Mouse (Mus musculus) cerebellum, adult 11 months (tissue): ENCODE measurements around the gene Nutf2-ps1.

Source experiments
- DNase-seq: peaks from one replicate; pipeline ENCODE4 v3.0.0; 2022

Nutf2-ps1 gene

DNA sequence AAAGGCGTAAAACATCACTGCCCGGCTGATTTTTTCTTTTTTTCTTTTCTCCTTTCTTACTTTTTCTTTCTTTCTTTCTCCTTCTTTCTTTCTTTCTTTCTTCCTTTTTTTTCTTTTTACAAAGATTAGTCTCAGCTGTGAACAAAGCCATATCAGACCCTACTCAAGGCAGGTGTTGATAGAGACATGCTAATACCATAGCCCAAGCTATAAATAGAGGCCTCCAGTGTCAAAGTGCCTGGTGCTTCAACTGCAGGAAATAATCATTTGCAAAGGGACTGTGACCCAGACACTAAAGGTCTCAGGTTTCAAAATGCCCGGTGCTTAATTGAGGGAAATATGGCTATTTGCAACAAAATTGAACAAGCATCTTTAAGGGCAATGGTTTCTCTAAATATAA, 20.3 kb downstream of the Nutf2-ps1 start:
- no peak for DNase-seq

DNA sequence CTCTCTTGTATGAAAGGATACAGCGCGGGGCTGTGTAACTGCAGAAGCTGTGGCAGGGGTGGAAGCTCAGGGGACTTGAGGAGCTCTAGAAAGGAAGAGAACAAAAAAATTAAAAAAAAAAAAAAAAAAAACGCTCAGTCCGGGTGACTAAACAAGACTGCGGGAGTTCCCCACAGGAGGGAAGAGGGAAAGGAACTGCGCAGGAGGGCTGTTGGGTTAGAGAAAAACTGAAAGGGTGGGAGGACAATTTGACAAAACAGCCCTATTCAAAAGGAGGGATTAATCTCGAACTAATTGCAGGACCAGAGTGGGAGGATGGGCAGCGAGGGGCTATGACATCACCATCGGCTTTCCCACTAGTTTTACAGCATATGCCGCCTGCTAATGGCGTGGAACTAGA, 21.0 kb downstream of the Nutf2-ps1 start:
- DNase-seq, result no peak

DNA sequence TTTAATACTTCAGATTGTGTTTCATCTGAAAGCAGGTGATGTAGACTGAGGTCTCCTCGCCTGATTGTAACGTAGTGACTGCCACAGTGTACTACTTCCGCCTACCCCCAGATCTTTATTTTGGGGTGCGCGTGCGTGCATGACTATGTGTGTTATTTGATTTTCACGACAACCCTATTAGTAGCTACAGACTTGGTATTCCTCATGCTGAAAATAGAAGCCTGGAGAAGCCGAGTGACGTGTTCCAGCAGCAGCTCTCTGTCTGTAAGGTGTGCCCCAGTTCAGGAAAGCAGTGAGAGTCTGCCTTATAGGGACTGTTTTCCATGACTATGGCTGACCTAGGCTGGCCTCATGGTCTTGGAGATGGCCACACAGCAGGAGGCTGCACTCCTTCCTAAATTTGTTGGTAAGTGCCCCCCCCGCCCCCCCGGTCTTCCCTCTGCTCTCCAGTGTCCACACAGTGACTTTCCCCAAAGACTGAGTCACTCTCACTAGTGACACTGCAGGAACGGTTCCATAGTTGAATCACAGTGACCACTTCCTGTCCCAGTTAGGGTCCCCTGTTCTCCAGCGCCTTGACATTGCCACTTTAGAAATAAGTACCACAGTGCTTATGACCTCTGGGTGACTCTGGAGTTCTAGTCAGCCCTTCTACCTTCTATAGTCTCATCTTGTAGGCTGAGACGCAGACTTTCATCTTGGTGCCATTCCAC, 23.1 kb downstream of the Nutf2-ps1 start:
- DNase-seq, result no peak

DNA sequence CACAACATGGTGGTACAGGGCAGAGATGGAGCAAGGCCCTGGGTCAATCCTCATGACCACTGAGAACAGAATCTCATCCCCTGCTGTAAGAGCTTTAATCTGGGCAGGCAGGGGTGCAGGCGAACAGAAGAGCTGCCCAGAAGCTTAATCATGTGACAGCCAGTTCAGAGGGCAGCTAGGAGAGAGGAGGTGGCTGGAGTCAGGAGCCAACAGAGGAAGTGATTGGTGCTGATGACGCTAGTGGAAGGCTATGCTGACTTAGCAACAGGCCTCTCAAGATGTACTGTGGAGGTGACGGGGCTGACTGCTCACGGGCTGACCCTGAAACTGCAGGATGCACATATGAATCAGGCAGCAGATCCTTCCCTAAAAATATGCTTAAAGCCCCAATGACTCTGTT, 24.7 kb downstream of the Nutf2-ps1 start:
- no peak for DNase-seq

DNA sequence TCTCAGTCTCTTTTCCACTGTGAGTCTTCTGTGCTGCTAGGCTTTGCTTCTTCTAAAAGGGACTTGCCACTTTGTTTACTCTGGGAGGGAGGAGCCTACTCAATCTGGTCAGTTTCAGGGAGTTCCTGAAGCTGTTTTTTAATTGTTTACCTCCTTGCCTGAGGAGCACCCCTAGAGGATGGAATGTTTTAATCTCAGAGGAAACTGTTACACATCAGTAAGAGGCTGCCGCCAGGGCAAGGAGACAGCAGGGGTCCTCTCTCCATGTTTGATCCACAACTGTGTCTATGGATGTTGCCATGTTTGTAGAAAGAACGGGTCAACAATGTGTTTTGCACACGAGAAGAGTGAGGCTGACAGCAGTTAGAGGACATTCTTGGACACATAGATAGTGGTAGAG, 28.4 kb downstream of the Nutf2-ps1 start:
- DNase-seq, result no peak

DNA sequence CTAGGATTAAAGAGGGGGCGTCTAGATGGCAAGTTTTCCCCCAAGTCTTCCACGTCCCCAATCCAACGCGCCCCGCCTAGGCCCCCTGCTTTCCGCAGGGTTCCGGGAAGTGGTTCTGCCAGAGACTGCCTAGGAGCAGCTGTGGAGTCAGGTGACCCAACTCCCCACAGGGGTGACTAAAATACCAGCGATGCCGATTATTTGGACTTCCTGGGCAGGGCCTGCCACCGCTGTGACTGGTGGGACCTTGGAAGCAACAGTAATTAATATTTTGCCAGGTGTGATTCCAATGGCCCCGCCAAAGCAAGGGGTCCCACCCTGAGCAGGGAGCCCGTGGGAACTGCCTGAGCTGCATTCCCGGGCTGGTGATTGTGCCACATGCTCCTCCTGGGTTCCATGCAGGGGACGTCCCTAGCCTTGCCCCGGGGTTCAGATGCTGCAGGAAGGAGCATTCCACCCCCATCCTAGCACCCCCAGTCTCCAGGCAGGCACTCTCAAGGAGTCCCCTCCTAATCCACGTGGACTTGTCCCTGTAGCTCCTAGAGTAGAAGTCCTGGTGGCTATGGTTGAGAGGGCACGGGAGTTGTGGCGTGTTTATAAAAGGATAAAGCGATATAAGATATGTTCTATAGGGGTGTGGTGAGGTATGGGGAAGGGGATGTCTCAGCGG, 31.5 kb downstream of the Nutf2-ps1 start:
- no peak for DNase-seq

DNA sequence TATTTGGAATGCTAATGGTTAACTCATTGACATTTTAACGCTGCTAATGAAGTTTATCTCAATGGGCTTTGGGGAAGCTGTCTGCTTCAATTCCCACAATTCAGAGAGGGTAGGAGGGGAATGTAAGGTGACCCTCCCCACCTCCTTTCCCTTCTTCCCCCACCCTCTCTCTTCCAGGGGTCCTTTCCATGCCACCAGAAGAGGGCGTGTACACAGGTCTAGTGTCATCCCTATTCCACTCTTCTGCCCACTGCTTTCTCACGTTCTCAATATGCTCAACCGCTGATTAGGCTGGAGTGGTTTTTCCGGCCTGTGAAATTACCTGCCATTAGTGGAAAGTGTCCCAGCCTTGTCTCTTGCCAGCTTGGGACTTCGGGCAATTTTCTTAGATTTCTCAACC, 32.0 kb downstream of the Nutf2-ps1 start:
- DNase-seq, result no peak

DNA sequence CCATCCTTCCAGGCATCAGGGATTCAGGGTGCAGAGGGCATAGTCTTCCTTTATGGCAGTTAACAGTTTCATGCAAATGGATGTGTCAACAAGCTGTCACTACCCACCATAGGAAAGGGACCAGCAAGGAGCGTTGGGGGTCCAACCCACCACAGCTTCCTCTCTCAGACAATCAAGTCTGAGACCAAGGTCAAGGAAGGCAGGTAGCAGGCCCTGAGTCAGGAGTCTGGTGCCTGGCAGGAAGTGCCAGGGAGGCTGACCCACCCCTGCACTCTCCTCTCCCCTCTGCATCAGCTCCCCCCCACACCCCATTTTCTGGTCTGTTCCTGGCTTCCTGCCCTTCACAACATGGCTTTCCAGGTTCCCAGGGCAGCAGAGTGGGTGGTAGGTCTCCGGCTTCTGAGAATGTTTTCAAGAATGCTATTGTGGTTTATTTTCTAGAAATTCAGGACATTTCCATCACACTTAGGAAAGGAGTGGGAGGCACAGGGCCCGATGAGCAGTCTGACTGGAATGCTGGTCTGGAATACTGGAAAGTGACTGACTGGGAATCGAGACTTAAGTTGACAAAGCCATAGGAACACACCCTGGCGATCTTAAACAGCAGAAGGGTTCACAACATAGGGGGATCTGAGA, 33.8 kb downstream of the Nutf2-ps1 start:
- DNase-seq, result no peak

DNA sequence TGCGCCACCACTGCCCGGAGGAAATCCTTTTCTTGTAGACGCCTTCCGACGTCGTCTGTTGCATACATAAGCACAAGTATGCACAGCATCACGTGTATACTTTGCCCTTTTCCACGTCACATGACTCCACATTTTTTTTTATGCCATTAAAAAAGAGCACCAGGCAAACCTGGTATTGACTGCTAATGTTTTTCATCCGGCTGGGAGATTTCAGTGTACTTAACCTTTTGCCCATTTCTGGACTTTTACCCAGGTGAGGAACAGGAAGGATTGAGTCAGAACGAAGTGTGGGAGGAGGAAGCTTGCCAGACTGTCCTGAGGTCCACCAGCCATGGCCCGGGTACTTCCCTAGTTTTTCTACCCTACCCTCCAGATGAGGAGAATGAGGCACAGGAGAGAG, 34.5 kb downstream of the Nutf2-ps1 start:
- no peak for DNase-seq

DNA sequence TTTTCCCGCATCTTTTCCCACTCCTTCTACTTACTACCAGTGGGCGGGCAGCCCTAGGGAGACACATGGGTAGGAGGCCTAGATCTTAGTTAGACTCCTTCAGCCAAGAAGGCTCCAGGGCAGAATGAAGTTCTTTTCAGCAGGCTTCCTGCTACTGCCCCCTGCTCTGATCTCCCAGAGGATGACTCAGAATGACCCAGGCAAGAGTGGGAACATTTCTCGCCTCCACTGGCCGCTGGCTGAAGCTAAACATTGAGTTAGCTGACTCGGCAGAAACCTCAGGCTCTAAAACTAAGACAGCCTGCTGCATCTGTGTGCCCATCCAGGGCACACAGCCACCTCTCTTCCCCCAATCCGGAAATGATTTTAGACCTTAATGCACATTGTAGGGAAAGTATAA, 36.1 kb downstream of the Nutf2-ps1 start:
- DNase-seq, result no peak

DNA sequence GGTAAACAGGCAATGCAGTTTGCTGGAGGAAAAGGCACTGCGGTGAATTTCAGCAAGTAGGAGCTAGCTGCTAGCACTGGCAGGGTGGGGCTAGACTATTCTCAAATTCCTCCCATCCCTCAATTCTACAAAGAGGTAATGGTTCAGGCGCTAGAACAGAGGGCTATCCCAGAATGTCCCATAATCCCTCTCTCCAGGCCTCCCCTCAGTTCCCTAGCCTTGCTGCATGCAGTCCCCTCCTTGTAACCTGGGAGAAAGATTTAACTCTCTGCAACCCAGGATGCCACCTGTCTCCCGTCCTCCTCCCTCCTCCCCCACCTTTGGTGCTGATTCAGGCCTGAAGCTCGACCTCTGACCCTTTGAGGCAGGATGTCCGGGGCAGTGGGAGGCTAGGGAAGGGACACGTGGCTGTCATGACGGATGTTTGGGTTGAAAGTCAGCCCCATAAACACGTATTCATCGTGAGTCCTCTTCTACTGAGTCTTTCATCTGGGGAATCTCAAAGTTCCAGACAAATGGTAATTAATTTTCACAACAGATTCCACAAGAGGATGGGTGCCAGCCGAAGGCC, 36.6 kb downstream of the Nutf2-ps1 start:
- no peak for DNase-seq

DNA sequence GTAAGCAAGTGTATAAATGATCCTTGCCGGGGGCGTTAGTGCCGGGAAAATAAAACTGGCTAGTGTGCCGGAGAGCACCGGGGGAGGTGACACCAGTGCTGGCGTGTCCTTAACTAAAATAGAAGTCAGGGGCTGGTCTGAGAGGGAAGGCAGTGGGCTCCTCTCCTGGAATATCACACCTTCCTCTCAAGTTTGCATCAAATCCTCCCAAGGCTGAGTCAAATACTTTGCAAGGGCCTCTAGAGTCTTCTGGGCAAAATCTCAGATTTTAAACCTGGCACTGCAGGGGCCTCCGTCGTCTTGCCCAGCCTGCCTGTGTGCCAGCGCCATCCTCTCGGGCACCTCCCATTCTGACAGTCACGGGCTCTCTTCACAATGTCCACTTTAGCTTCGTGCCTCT, 37.9 kb downstream of the Nutf2-ps1 start:
- no peak for DNase-seq

DNA sequence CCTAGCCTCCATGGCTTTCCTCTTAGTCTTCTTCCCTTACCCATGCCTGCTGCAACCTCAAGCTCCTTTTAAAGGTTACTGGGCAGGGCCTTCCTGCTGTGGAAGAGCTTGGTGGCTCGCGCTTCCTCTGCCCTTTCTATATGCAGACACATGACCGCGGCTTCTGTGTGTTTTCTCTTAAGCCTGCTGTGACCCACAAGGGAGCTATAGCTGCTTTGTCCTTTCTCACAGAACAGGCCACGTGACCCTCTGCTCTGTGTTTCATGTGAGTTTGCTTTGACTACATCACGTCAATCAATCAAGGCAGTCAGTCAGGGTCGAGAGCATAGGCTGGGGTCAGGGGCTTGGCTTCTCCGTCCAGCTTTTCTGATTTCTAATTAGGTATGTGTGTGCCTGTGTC, 41.3 kb downstream of the Nutf2-ps1 start:
- no peak for DNase-seq

DNA sequence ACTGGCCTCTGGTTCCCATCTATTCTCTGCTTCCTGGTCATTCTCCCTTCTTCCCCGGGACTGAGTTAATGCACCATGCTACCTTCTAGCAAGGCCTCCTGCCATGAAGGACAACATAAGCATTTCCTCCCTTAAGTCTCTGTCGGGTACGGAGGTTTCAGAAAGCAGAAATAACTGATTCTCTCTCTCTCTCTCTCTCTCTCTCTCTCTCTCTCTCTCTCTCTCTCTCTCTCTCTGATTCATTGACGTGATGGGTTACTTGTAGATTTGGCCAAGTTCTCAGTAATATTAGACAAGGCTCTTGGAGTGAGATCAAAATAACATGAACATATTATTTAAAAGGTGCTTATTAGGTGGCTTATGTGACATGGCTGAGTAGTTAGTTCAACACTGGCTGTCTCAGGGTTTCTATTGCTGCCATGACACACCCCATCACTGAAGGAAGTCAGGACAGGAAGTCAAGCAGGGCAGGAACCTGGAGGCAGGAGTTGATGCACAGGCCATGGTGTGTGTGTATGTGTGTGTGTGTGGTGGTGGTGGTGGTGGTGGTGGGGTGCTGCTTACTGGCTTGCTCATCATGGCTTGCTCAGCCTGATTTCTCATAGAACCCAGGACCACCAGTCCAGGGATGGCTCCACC, 43.8 kb downstream of the Nutf2-ps1 start:
- DNase-seq, result no peak

DNA sequence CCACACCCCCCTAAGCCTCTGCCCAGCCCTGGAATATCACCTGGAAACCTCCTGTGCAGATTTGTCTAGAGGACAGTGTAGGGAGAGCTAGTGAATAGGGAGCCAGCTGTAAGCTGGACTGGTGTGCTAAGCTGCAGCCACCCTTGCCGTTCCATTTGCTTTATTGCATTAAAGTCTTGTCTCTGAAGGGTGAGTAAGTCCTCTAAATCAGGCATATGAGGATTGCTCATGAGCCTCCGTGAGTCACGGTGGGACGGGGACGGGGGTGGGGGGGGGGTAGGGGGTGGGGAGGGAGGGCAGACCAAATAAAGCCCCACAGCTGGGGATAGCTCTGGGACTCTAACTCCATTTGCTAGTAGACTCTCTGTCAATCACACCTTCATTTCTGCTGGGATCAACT, 45.3 kb downstream of the Nutf2-ps1 start:
- no peak for DNase-seq

DNA sequence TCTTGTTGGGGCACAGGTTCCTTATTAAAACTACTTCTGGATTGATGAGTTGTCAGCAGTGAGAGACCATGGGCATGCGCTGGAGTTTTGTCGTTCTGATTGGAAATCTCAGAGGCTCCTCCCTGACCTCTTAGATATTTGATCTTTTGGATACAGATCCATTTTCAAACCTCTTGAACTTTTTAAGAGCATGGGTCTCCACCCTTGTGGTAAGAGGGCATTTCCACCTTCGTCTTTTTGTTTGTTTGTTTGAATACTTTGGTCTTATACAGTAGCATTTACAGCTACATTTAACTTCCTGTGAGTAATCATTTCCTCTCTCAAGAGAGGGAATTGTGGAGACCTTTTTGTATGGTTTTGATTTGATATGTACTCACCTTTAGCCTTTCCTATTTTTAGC, 49.6 kb downstream of the Nutf2-ps1 start:
- DNase-seq, result no peak

DNA sequence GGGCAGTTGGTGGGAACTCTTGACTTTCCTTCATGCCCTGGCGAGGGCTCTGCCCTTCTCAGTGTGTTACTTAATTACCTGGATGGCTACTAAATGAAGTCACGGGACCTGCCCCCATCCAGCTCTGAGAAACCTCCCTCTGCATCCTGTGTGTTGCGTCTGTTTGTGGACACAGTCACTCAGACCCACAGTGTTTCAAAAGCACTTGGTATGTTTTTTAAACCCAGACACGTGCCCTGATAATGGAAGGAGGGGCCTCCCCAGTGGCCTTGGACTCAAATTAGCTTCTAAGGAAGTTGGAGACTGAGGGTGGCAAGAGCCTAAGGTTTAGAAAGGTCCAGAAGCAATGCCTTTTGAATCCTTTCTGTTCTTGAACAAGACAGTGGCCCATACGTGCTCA, 50.1 kb downstream of the Nutf2-ps1 start:
- DNase-seq, result no peak
